Mouse (Mus musculus) bone marrow, adult 2 months (tissue): Measurements from ENCODE around the gene Tas1r1. TPM values are rescaled to one million over a fixed set of nuclear protein-coding genes. Genes with fewer than 3 reads are reported as not detected.

ENCODE experiments used
- H3K27ac ChIP-seq: fragments of 200-500 bp; 2 replicates; pipeline ENCODE4 v1.5.1; 2012; ENCODE audit warnings: low read depth, mild to moderate bottlenecking, control low read depth, inconsistent platforms, low read length; ENCODE audit not compliant: control insufficient read depth, poor library complexity, insufficient read depth
- H3K4me1 ChIP-seq: fragments of 200-500 bp; 2 replicates; pipeline ENCODE4 v1.6.1; 2011; ENCODE audit warnings: low read length; ENCODE audit not compliant: control insufficient read depth, insufficient read depth
- H3K4me3 ChIP-seq: fragments of 200-500 bp; replicated peaks from 2 replicates; pipeline ENCODE3; 2011; ENCODE audit warnings: mild to moderate bottlenecking, low read depth, low read length, control low read depth; ENCODE audit not compliant: control insufficient read depth
- CTCF ChIP-seq: fragments of 200-500 bp; IDR thresholded peaks from 2 replicates; pipeline ENCODE4 v1.5.1; 2011; ENCODE audit warnings: low read length, control low read depth; ENCODE audit not compliant: control insufficient read depth, insufficient read depth
- POLR2A ChIP-seq: fragments of 200-500 bp; IDR thresholded peaks from 2 replicates; pipeline ENCODE4 v1.6.1; 2011; ENCODE audit warnings: low read depth, mild to moderate bottlenecking, control low read depth, low read length, borderline replicate concordance; ENCODE audit not compliant: control insufficient read depth
- WGBS: fragments of 180-500 bp; shearing (Covaris S2); methylation state at CpG from one replicate; pipeline ENCODE4 v1.1.7; 2018; 5-methylcytosine and 5-hydroxymethylcytosine counted together
- polyA plus RNA-seq: library from polyadenylated mRNA; stranded (reverse); fragments of >200 nt; gene quantifications from 2 replicates; pipeline ENCODE4 v1.2.4, GENCODE M21; 2011; ENCODE audit warnings: low replicate concordance; ENCODE audit not compliant: missing spikeins, insufficient read depth, insufficient read length

The Tas1r1 gene
- polyA plus RNA-seq, 1 experiment, result 1.0 TPM

DNA sequence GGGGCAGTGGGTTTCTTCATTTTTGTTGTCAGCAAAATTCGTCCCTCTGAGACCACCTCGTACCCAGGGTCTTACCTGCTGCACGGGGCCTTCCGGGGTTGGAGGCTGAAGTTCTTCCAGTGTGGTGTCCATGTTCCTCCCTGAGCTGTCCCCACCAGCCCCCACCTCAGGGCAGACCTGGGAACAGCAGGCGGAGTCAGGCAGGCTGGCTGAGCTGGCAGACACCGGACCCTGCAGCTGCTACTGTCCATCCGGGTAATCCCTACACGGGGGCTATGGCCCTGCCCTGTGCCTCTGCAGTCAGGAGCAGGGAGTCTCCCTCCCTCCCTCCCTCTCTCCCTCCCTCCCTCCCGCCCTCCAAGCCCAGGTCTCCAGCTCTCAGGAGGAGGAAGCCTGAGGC is 54.8 kb downstream of the Tas1r1 start:
- Histone ChIP-seq H3K27ac (no peak overlapping the region), H3K4me1 (no peaks in the 10 kb centered on the region; the same call in 1 of the 2 replicates), H3K4me3 (no peak overlapping the region)
- TF ChIP-seq CTCF, result no peak
- no peak for TF ChIP-seq POLR2A
- 86% methylated on average over 9 of the region's 9 CpGs for WGBS

DNA sequence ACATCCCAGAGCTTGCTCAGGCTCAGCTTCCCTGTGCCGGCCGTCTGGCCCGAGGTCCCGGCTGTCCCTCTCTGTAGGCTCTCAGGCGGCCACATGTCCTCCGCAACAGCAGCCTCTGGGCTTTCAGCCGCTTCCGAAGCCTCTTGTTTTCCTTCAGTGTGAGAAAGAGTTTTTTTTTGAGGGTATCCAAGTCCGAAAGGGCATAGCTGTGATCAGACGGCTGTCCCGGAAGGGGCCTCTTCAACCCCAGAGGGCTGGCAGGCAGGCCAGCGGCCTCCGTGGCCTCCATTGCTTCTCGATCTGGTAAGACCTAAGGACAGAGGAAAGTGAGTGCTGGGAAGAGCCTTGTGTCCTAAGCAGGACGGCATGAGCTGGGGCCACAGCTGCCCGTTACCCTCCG is 55.3 kb downstream of the Tas1r1 start:
- H3K4me1 ChIP-seq, result 0 out of 2 replicates have a peak, but pooled peaks cover 1% of the 10 kb centered on the region
- H3K4me3 ChIP-seq, result no peak overlapping the region
- 83% methylated on average over 17 of the region's 17 CpGs for WGBS
- no peak overlapping the region for H3K27ac ChIP-seq
- TF ChIP-seq POLR2A (no peak), CTCF (no peak)

DNA sequence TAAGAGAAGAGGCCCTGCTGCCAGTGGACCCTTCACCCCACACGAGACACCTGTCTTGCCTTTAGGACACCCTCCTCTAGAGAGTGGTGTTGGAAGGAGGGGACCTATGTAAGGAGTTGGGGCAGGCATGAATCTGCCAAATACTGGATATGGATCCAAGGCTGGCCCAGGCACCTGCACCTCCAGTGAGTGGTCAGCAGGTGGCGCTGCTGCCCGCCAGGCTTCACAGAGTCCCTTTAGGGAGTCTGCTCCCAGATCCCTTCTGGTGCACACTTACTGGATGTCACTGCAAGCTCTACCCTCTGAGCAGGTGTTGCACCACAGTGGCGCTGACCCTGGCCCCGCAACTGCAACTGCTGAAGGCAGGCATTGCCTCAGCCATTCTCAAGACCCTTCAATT is 57.0 kb downstream of the Tas1r1 start:
- 10% methylated on average over 5 of the region's 5 CpGs for WGBS
- 0 out of 2 replicates have a peak, but pooled peaks cover 2% of the 10 kb centered on the region for H3K4me1 ChIP-seq
- no peak for TF ChIP-seq POLR2A
- peak; percentile 99 for TF ChIP-seq CTCF
- no peak overlapping the region for H3K4me3 ChIP-seq
- no peak overlapping the region for H3K27ac ChIP-seq

DNA sequence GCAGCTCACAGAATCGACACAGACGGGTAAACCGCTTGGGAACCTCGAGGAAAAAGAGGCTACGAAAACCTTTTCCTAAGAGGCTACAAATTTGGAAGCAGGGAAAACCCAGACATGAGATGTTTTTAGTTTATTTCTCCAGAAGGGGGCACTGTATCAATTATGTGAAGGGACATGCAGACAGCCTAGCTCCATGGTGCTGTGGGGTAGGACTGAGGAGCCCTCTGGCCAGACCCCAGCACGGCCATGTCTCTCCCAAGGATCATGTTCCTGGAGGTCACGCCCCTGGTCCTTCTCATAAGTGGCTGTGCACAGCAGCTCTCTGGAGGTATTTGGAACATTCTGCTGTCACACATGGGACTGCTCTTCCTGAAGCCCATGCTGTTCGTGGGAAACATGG is 57.7 kb downstream of the Tas1r1 start:
- Histone ChIP-seq H3K27ac (no peak overlapping the region), H3K4me3 (no peak overlapping the region), H3K4me1 (0 out of 2 replicates have a peak, but pooled peaks cover 2% of the 10 kb centered on the region)
- WGBS, result 78% methylated on average over 8 of the region's 8 CpGs
- TF ChIP-seq POLR2A (no peak), CTCF (no peak)

Other genes starting within 250 kb of the Tas1r1 start
- gene Camta1, start 176.7 kb downstream of the Tas1r1 start, polyA plus RNA-seq, result 26.6 and 28.3 TPM in 2 replicates
- gene Dnajc11, start 104.9 kb downstream of the Tas1r1 start, polyA plus RNA-seq, result 50.8 and 79.8 TPM in 2 replicates
- gene Thap3, start 49.6 kb downstream of the Tas1r1 start, polyA plus RNA-seq, result 16.4 and 23.6 TPM in 2 replicates
- 1.9 and 2.8 TPM in 2 replicates for gene Phf13, start 42.3 kb downstream of the Tas1r1 start, polyA plus RNA-seq
- 3.5 and 6.6 TPM in 2 replicates for gene Klhl21, start 29.8 kb downstream of the Tas1r1 start, polyA plus RNA-seq
- gene Zbtb48, start 10.9 kb downstream of the Tas1r1 start, polyA plus RNA-seq, result 7.7 and 21.0 TPM in 2 replicates
- 8.1 and 11.9 TPM in 2 replicates for gene Nol9, start 753 bp upstream of the Tas1r1 start, polyA plus RNA-seq
- gene Plekhg5, start 33.9 kb upstream of the Tas1r1 start, polyA plus RNA-seq, result 6.5 and 6.6 TPM in 2 replicates
- 2.6 and 3.3 TPM in 2 replicates for gene Tnfrsf25, start 77.4 kb upstream of the Tas1r1 start, polyA plus RNA-seq
- 0.61 TPM in 1 of 2 replicates, not detected in the other for gene Espn, start 113.8 kb upstream of the Tas1r1 start, polyA plus RNA-seq
- gene Hes2, start 120.3 kb upstream of the Tas1r1 start, polyA plus RNA-seq, result not detected in 2 replicates
- gene Acot7, start 139.6 kb upstream of the Tas1r1 start, polyA plus RNA-seq, result 12.4 and 32.0 TPM in 2 replicates
- gene Gpr153, start 235.7 kb upstream of the Tas1r1 start, polyA plus RNA-seq, result 1.4 and 4.1 TPM in 2 replicates